Mouse (Mus musculus) myocyte (in vitro differentiated cells): Measurements from ENCODE around the gene 4930568D16Rik.

ENCODE experiments used
- CEBPB ChIP-seq: IDR thresholded peaks from 2 replicates; pipeline ENCODE4 v1.6.1; 2011; ENCODE audit warnings: mild to moderate bottlenecking, moderate library complexity; ENCODE audit not compliant: poor library complexity, insufficient read depth, severe bottlenecking
- E2F4 ChIP-seq: IDR thresholded peaks from one replicate; pipeline ENCODE4 v1.6.1; 2011; ENCODE audit warnings: mild to moderate bottlenecking, control low read depth, moderate library complexity; ENCODE audit not compliant: insufficient read depth
- MAX ChIP-seq: IDR thresholded peaks from one replicate; pipeline ENCODE4 v1.6.1; 2011; ENCODE audit warnings: low read depth, mild to moderate bottlenecking, control low read depth
- MYOD1 ChIP-seq, 3 experiments: IDR thresholded peaks; one replicate each; pipeline ENCODE4 v1.6.1; 2011; ENCODE audit warnings: control low read depth in 2 of 3, low read depth in 2 of 3, mild to moderate bottlenecking in 2 of 3, moderate library complexity in 1 of 3; ENCODE audit not compliant: insufficient read length in 2 of 3, control insufficient read depth in 1 of 3
- MYOG ChIP-seq, 3 experiments: IDR thresholded peaks; one replicate each; pipeline ENCODE4 v1.6.1; 2011; ENCODE audit warnings: control low read depth in 2 of 3, low read depth in 2 of 3, mild to moderate bottlenecking in 2 of 3; ENCODE audit not compliant: insufficient read length in 2 of 3, control insufficient read depth in 1 of 3, insufficient read depth in 1 of 3
- POLR2A ChIP-seq: IDR thresholded peaks from one replicate; pipeline ENCODE4 v1.6.1; 2011; ENCODE audit warnings: low read depth, mild to moderate bottlenecking, control low read depth, moderate library complexity; ENCODE audit not compliant: insufficient read length
- POLR2AphosphoS2 ChIP-seq: IDR thresholded peaks from one replicate; pipeline ENCODE4 v1.6.1; 2011; ENCODE audit warnings: low read depth, control low read depth; ENCODE audit not compliant: insufficient read length
- SRF ChIP-seq: IDR thresholded peaks from one replicate; pipeline ENCODE4 v1.6.1; 2011; ENCODE audit warnings: low read depth; ENCODE audit not compliant: control insufficient read depth, insufficient read length
- TCF12 ChIP-seq: IDR thresholded peaks from one replicate; pipeline ENCODE4 v1.6.1; 2011; ENCODE audit warnings: mild to moderate bottlenecking, control low read depth; ENCODE audit not compliant: poor library complexity, insufficient read depth, severe bottlenecking
- TCF3 ChIP-seq: IDR thresholded peaks from one replicate; pipeline ENCODE4 v1.6.1; 2011; ENCODE audit warnings: low read depth, control low read depth; ENCODE audit not compliant: insufficient read length
- USF1 ChIP-seq: IDR thresholded peaks from one replicate; pipeline ENCODE4 v1.6.1; 2011; ENCODE audit warnings: low read depth, mild to moderate bottlenecking, control low read depth, moderate library complexity

GRCm38 (mm10) chr2:35328064-35328792, 39.3 kb downstream of the 4930568D16Rik start:
- TF ChIP-seq POLR2A, result no peak
- no peak for TF ChIP-seq MYOG (IDR thresholded peaks at IDR 0.05; ENCODE audit: control insufficient read depth in 1 of 3, insufficient read depth in 1 of 3, insufficient read length in 2 of 3, low read depth in 2 of 3)
- TF ChIP-seq E2F4, result no peak
- no peak for TF ChIP-seq CEBPB
- TF ChIP-seq SRF, result no peak
- TF ChIP-seq MYOD1 (IDR thresholded peaks at IDR 0.05; ENCODE audit: control insufficient read depth in 1 of 3, insufficient read length in 2 of 3, low read depth in 2 of 3), result no peak
- no peak for TF ChIP-seq TCF12
- TF ChIP-seq POLR2AphosphoS2, result no peak
- no peak for TF ChIP-seq USF1
- TF ChIP-seq TCF3, result no peak
- TF ChIP-seq MAX, result no peak
